In genomic region chrX:7821865-7822779, GRCm38 (mm10) we compare ENCODE assay signal across 8 mouse cellular contexts. TPM values are rescaled to one million over a fixed set of nuclear protein-coding genes. Genes with fewer than 3 reads are reported as not detected.
DNase-seq lines count a peak whose midpoint lies in the region; ATAC-seq lines count a peak whose summit lies in the region.

Gene Kcnd1, plus strand, starts transcription at chrX:7822289.

- H3K27me3 ChIP-seq in liver, embryonic 15.5 days: no peaks in the 10 kb centered on the region

- no peak within 1 kb of the TSS for H3K27ac ChIP-seq in liver, embryonic 15.5 days (replicated peaks)

- ATAC-seq in granulocyte monocyte progenitor cell, adult 5-6 weeks (replicated peaks; ENCODE audit: poor library complexity, severe bottlenecking): 0 out of 2 replicates have a peak, but pooled peaks have one; percentile 37
- ATAC-seq in liver, embryonic 15.5 days (ENCODE audit: insufficient read depth): peak; percentile 22; the same call in 1 of the 2 replicates

- H3K9ac ChIP-seq in liver, embryonic 15.5 days: no peak within 1 kb of the TSS

- H3K4me1 ChIP-seq in liver, embryonic 15.5 days (replicated peaks): peaks cover 10% of the 10 kb centered on the region

- 15% methylated on average over 24 of the region's 24 CpGs for WGBS in liver, embryonic 15.5 days (ENCODE audit: insufficient replicate concordance)

- H3K4me3 ChIP-seq in liver, embryonic 15.5 days (replicated peaks): 0 out of 2 replicates have a peak within 1 kb of the TSS, but pooled peaks have one; percentile 2

- DNase-seq in ovary, postnatal 36 days (ENCODE audit: low spot score): peak; percentile 23
- DNase-seq in ovary, postnatal 14 days (ENCODE audit: low spot score): no peak
- DNase-seq in embryo, embryonic 9.5 days (ENCODE audit: extremely low spot score): peak; percentile 4
- peak; percentile 45 to 61 for DNase-seq in kidney, postnatal 4 days
- peak; percentile 23 for DNase-seq in skeletal muscle tissue, adult 2 months (ENCODE audit: low read depth, low spot score)
- DNase-seq in spleen, postnatal 36 days (ENCODE audit: low spot score in 2 of 2): no peak

- peak within 1 kb of the TSS; percentile 45 for H3K4me2 ChIP-seq in liver, embryonic 15.5 days

- peaks cover 25% of the 10 kb centered on the region for H3K36me3 ChIP-seq in liver, embryonic 15.5 days (replicated peaks)

- H3K9me3 ChIP-seq in liver, embryonic 15.5 days (replicated peaks): no peaks in the 10 kb centered on the region

RNA-seq across cellular contexts. Expression of gene Kcnd1, which starts in this region (rescaled TPM):
- total RNA-seq in granulocyte monocyte progenitor cell, adult 5-6 weeks (2014; fragmentation: Nextera tagmentation): 0.32 and 2.5 TPM in 2 replicates
- 0.31 TPM in 1 of 2 replicates, not detected in the other for total RNA-seq in granulocyte monocyte progenitor cell, adult 5-6 weeks (2017)
- 0.18 and 0.37 TPM in 2 replicates for polyA plus RNA-seq in liver, embryonic 15.5 days (2015; fragmentation: Nextera tagmentation; extraction: Ambion mirVana)

Comparison
In these comparisons a context has a peak if more than half of its experiments do, and no peak if none do; other contexts are left out.
1. DNase-seq: peak in ovary, postnatal 36 days (single experiment), embryo, embryonic 9.5 days (single experiment), kidney, postnatal 4 days (2 of 2) and skeletal muscle tissue, adult 2 months (single experiment); none in ovary, postnatal 14 days (single experiment) and spleen, postnatal 36 days (0 of 2).
2. Peak in ATAC-seq, H3K4me3 ChIP-seq and H3K4me2 ChIP-seq in liver, embryonic 15.5 days; RNA of the gene not detected or under 1 TPM.